Mouse (Mus musculus): ENCODE data around the gene Tmbim4.
A peak's percentile ranks its signal among the peaks of the same experiment; 100 is the strongest.

The Tmbim4 gene

DNA sequence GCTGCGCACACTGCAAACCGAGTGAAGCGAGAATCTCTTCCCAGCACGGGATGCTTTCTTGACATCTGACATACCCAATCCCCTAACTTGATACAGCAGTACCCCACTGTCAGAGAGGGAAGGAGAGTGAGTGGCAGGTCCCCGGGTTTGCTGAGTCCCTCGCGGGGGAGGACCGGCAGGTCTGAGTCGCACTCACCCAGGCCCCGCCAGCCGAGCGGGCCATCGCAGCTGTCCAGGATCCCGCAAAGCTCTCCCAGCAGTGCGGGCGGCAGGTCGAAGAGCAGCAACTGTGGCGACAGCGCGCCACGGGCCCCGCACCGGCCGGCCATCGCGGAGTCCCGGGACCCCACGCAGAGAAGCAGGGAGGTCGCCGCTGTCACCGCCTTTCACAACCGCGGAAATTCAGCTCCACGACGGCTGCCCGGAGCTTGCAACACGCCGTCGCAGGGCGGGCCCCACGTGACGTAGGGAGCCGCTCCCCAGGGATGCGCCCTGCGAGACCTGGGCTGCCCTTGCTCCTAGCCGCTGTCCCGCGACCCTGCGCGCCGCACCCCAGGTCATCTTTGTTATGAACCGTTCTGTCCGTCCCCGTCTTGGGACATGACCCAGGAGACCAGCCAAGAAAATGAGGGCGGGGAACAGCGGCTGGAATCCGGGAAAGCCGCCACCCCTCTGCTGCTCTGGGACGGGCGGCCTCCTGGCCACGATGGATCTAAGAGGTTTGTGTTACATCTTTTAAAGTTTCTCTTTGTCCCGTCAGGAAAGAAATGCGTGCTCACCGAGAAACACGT, at the start of gene Tmbim4:
TSS of gene Tmbim4 (plus strand) at position 460 of the 791 bp plus-strand sequence.
- peak; percentile 18 for DNase-seq (ENCODE audit: low spot score)

DNA sequence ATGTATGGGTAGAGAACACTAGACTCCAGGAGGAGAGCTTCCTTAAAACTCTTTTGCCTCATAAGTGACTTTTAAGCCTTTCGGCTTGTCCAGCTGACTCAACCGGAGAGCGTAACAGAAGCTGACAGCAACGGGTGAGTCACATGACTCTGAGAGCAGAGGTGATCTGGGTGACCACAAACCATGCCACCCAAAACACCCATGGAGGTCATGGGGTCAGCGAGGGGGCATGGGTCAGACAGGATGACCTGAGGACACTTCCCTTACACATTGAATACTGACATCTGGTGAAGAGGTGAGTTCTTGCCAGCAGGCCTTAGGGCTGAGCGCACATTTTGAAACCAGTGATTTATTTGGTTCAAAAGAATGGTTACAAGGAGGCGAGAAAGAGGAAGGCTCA, 49.7 kb upstream of the Tmbim4 start:
- no peak for DNase-seq (ENCODE audit: low spot score)

DNA sequence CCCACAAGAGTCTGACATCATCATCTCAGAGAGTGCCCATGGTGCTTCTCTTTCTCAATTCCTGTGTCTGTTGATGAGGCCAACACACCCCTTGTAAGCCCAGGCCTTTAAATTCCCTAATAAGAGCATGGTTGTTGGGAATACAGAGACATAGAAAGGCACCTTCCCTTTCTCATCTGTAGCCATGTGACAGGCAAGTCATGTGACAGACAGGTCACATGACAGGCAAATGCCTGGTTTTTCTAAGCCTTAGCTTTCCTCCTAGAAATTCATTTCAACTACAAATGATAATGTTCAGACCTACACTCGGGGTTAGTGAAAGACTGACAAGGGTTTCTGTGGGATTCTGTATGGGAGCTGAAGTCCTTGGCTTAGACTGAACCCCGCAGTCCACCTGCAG, 47.5 kb upstream of the Tmbim4 start:
- no peak for DNase-seq (ENCODE audit: low spot score)

DNA sequence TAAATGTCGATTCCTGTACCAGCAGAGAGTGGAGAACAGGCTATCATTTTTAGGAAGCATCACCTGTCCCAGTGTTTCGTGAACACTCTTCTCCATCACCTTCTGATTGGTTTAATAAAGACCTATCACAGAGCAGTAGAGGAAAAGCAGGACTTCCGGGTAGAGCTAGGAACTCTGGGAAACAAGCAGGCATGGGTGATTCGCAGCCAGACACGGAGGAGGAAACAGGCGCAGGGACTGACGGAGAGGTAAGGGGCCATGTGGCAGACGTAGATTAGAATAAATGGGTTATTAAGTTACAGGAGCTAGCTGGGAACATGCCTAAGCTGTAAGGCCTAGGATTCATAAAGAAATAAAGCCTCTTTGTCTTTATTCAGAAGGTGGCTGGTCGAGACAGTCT, 40.9 kb upstream of the Tmbim4 start:
- no peak for DNase-seq (ENCODE audit: low spot score)

DNA sequence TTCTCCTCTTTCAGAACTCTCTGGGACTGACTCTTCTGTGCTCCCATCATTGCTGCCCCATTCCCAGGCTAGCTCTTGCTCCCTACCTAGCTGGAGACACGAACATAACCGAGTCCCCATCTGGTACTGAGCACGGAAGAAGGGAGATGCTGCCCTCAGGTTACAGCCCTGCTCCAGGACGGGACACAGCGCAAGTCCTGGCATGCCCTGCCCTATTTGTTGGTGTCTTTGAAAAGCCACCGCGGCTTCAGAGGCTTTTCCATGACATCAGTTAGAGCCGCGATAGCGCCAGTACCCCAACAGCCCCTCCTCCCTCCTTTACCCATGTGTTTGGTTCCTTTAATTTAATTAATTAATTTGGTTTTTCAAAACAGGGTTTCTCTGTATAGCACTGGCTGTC, 38.5 kb upstream of the Tmbim4 start:
- DNase-seq (ENCODE audit: low spot score) = no peak

DNA sequence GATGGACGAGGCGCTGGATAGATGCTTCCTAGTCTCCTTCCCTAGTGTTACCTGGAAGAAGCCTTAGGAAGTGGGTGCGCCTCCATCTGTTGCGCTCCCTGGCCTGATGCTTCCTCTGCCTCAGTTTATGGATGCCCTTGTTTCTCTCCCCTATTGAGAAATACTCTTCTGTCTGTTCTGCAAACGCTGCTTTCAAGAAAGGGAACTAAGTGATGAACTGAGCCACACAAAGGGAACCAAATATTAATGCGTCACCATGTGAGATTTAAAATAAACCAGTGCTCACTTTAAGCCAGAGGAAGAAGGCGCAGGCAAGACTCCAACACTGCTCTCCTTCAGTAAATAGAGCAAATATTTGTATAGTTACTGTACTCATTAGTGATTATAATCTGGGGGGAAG, 37.9 kb upstream of the Tmbim4 start:
- no peak for DNase-seq (ENCODE audit: low spot score)

DNA sequence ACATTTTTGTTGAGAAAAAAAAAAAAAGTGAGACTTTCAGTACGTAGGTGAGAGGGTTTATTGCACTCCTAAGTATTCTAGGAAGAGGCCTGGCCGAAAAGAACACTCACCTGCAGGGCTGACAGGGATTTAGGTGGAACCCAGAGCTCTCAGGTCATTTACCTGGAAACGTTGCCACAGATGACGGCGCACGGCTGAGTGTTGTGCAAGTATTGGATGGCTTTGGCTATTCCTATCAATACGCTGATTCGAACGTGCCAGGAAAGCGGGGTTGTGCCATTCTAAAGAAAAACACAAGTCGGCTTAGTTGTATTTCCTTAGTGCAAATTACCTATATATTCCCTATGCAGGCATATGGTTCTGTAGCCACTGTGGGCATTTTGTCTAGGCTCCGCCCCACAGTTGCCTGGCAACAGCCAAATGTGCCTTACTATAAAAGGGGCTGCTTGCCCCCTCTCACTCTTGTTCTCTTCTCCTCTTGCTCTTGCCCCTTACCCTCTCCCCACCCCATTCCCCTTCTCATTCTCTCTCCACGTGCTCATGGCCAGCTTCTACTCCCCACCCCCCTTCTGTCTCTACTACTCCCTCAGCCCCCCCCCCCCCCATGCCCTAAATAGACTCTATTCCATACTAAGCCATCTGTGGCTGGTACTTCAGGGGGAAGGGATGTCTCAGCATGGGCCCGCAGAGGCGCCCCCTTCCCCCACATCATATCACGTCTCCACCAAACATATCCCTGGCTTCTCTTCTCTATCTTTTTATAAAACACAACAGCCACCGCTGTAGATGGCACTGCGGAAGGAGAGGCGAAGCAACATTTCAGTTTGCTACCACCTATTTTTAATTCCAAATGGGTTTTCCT, 36.2 kb upstream of the Tmbim4 start:
- DNase-seq (ENCODE audit: low spot score) = no peak

DNA sequence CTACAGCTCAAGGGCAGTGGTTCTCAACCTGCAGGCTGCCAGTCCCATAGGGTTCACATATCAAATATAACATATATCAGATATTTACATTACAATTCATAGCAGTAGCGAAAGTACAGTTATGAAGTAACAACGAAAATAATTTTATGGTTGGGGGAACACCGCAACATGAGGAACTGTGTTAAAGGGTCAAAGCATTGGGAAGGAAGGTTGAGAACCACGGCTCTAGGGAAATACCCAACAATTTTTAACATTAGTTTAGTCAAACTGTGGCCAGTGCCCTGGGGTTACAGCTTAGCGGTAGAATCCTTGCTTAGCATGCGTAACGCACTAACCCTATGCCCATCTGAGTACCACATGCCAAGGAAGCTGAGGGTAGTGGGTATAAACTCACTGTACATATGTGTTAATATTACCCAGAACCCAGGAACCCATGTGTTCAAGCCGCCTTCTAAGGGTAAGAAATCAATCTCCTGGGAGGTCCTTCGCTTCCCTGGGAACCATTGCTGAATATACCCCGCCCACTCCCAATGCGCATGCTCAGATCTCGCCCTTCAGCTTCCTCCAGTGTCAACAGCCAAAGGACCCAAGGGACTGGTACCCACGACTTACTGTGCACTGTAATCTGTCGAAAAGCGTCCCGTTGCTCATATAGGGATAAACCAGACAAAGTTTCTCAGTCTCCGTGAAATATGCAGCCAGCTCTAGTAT, 35.4 kb upstream of the Tmbim4 start:
- DNase-seq (ENCODE audit: low spot score) = no peak

DNA sequence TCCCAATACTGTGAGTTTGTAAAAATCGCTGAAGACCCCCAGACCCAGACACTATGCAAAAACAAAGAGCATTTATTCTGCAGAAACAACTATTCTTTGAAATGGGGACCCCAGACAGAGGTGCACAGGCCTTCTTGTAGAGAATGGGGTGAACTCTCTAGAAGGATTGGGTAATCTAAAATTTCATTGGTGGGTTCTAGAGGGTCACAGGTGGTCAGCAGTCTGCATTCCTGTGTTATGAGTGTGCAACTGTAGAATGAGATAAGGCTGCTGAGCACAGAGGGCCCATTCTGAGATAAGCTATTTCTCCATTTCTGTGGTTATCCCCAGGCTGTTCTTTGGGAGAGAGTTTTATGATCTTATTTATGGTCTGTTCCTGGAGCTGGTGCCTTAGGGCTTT, 33.3 kb upstream of the Tmbim4 start:
- DNase-seq (ENCODE audit: low spot score) = no peak

DNA sequence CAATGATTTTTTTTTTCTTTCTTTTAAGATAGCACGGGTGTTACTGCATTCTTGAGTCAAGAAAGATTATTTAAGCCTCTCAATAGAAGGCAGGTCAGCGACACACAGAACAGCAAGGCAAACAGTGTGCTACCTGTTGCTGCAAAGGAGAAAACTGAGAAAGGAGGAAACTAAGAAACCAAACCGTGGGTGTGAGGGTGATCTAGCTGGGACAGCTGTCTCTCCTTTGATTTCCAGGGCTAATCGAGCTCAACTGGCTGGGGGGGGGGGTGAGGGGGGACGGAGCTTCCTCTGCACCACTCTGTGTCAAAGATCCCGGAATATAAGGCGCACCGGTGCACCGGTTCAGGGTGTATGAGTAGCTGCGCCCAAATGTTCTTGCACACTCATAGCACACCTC, 32.3 kb upstream of the Tmbim4 start:
- no peak for DNase-seq (ENCODE audit: low spot score)

DNA sequence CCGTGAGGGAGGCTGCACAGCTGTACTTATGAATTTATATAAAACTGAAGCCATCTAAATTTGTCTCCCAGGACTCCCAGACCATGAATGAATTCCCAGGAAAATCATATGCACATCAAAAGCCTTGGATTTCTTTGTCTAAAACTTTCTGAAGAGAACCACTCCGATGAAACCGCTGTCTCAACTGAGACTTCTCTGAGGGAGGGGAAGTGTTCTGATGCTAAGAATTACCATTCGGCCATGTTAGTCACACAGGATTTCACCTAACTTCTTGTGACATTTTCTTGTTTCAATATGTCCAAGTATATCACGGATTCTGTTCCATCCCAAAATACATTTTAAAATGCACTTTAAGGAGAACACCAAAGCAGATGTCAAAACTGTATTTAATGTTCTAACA, 31.5 kb upstream of the Tmbim4 start:
- no peak for DNase-seq (ENCODE audit: low spot score)

DNA sequence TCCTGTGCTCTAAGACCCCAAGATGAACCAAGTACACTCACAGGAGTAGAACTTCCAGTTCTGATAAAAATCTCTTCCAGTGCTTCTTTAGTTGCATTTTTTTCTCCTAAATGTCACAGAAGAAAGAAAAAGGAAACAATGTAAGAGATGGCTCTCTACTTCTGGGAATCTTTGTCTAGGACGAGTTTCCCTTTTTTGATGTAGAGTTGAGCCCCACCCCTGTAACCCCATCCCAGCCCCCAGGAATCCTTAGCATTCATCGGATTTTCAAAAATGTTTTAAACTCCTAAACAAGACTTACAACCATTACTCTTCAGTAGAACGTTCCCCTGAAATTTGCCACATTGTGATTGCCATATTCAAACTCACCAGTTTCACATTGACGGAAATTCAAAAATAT, 31.1 kb upstream of the Tmbim4 start:
- DNase-seq (ENCODE audit: low spot score) = no peak

DNA sequence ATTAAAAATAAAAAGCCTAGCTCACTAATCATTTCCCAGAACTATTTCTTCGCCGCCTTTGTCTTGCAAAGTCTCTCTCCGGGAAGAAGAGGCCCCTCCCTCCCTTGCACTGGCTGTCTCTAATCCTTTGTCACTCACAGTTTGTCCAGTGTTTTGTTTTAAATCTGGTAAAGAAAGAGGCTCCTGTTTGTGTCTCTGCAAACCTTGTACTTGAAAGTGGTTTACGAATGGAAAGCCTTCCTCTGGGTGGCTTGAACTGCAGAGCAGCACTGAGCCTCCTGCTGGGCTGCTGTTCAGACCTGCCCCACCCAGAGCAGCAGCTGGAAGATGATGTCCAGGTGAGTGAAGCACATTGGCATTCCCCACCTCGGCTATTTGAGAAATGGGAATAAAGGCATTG, 30.1 kb upstream of the Tmbim4 start:
- no peak for DNase-seq (ENCODE audit: low spot score)

DNA sequence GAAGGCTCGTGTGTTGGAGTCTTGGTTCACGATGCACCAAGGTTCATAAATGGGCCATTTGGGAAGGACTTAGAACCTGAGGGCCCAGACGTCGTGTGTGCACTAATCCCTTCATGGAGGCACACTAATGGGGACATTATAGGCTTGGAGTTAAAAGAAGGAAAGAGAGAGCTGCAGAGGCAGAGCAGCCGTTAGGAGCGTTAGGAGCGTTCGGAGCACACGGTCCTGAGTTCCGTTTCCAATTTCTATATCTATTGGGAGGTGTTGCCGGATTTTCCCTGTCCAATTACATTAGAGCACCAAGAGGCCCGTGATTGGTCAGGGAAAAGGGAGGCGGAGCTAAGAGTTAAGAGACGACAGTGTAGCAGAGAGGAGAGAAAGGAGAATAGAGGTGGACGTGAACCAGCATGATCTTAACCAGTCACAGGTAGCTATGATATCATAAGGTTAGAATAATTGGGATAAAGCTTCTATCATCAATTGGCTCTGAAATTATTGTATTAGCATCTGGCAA, 27.1 kb upstream of the Tmbim4 start:
- DNase-seq (ENCODE audit: low spot score) = no peak

DNA sequence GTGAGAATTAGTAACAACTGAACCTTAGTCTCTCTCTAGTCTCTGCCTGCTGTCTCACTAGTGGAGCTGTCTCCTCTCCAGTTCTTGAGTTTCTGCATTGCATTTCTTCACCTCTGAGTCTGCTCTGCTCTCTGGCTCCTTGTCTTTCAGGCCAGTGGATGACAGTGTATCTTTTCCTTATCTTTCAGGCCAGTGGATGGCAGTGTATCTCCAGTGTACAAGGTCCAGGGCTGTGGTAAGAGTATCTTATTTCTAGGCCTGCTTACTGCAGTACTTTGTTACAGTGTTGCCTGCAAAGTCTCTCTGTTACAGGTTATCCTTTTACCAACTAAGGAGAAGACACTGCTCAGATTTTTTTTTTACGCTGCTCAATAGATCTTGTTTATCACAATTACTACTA, 18.5 kb upstream of the Tmbim4 start:
- DNase-seq (ENCODE audit: low spot score) = no peak

DNA sequence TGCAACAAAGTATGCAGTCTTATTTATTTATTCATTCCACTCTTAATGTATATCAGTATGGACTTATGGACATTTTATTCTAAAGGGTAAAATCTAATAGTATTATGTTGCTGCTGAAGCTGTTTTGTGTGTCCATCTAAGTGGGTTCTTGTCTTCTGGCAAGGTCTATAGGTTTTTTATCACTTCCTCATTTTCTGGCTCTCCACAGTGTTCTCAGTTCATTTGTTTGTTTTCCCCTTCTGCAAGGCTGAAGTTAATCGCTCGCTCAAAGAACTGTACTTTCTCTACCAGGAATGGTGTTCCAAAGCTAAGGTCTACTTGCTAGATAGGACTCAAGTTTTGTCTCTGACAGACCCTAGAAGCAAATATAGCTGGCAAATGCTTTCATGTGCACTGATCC, 18.0 kb upstream of the Tmbim4 start:
- no peak for DNase-seq (ENCODE audit: low spot score)

DNA sequence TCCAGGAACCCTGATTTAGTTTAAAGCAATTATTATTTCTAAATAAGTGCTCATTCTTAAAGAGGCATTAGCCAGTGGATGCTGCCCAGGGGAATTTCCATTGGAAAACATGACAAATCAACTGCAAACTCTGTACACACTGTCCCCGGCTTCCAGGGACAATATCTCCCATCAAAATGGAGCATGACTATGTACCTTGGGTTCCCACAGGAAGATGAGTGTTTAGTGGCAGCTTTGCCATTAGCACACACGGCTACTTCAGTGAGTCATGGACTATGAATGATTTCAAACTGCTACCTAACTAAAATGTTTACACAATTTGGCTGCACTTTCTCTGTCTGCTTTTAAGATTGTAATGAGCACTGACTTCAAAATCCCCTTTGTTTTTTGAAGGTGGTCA, 12.9 kb upstream of the Tmbim4 start:
- DNase-seq (ENCODE audit: low spot score) = no peak

DNA sequence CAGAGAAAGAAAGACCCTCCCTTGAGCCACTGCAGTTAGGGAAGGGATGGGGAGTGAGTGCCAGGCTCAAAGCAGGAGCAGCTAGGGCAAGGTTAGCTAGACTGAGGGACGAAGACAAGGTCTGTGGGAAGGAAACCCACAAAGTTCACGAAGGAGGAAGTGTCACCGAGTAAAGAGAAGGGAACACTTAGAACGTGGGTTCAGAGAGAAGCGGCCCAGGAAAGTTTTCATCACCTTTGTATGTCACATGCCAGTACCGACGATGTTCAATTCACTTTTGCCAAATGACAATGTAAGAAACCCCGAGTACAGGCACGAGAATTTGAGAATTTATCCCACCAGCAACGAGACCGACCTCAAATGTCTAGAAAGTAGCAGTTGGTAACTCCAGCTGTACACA, 12.1 kb upstream of the Tmbim4 start:
- no peak for DNase-seq (ENCODE audit: low spot score)

DNA sequence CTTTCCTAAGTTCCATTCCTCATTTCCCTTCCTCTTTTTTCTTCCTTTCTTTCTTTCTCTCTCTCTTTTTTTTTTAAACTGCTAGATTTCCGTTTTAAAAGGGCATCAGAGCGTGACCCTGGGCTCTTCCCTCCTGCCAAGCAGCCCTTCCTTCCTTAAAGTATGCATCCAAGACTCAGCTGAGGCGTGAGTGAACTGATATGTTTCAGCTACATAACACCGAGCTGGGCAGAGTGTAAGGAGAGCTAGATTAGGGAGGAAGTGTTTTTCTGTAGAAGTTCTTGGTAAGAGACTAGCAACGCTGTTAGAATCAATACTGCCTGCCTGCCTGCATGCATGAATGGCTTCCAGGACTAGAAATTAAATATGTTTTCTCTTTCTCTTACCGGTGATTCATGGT, 11.6 kb upstream of the Tmbim4 start:
- DNase-seq (ENCODE audit: low spot score) = no peak

DNA sequence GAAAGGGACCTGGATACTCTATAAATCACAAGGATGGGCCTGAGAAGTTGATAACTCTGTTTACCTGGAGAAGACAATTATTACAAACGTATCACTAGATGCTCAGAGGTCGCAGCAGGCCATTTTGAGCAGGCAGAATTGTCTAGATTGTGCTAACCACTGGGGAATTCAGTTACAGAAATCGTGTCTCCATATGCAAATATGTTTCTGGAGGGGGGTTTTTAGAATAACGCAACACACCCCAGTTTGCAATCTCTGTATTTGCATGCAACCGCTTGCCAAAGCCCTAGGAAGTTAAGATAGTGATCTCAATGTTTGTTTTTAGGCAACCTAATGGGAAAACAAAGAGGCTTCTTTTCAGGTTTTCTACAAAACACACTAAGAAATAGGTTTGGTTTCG, 10.2 kb upstream of the Tmbim4 start:
- DNase-seq (ENCODE audit: low spot score) = no peak

DNA sequence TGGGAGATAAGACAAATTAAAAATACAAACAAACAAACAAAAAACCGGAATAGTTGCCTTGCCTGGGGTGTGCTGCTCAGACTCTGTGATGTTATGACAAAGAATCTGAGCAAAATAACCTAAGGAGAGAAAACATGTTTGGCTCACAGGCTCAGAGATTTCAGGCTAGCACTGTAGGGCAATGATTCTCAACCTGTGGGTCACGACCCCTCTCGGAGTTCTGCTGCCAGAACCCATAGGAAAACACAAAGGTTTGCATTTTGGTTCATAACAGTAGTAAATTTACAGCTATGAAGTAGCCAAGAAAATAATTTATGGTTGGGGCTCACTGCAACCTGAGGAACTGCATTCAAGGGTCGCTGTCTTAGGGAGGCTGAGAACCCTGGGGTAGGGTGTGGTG, 9.1 kb upstream of the Tmbim4 start:
- no peak for DNase-seq (ENCODE audit: low spot score)

DNA sequence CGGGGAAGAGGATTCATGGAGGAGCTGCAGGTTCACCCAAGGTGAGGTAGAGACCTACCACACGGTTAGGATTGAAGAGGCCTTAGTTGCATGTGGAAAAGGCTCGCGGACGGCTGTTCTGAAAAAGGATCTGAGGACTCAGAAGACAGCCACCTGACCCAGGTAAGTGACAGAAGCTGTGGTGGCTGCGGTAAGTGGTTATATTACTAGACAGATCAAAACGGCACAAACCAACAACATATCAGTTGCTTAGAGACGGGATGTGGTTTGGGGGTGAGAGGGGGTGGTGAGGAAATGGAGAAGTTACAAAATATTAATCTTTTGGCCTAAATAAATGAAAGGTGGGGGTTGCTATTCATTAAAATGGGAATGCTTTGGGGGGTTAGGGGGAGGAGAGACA, 8.1 kb upstream of the Tmbim4 start:
- no peak for DNase-seq (ENCODE audit: low spot score)

Measured in urinary bladder, postnatal 10 days (tissue).